Mouse (Mus musculus): ENCODE measurements at regions not wholly inside any gene's neighbourhood (a gene's known extent, or its start where the extent isn't known, plus 50 kb on each side); places are given as distances from the start of the nearest gene placed in this dataset.

DNA sequence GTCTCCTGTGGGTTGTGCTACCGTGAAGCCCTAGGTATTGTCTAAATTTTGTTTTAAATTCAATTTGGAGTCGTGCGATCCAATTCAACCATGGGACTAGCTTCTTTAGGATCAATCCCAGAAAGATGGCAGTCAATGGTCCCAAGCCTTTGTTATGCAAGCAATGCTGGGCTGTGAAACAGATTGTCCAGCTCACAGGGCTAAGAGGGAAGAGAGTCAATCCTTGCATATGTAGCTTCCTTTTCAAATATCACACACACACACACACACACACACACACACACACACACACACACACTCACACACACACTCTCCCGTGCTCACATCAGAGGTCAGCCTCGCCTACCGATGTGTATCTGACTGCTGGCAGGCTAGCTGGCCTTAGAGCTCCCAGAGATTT lies 373.8 kb upstream of the Gm10131 start:
- Histone ChIP-seq H3K4me3 (ENCODE audit: low read depth, low read length) (no peak overlapping the region), H3K4me1 (ENCODE audit: control insufficient read depth, insufficient read depth, low read length) (0 out of 2 replicates have a peak, but pooled peaks cover 3% of the 10 kb centered on the region), H3K9ac (replicated peaks; ENCODE audit: low read depth, low read length) (no peak overlapping the region), H3K36me3 (ENCODE audit: control insufficient read depth, insufficient read depth, low read length) (no peaks in the 10 kb centered on the region), H3K27ac (ENCODE audit: low read depth, low read length) (no peak overlapping the region), H3K4me2 (ENCODE audit: low read depth, low read length) (no peak overlapping the region), H3K9me3 (ENCODE audit: control insufficient read depth, low read length) (no peaks in the 10 kb centered on the region), H3K27me3 (ENCODE audit: control insufficient read depth, insufficient read depth, low read length) (no peaks in the 10 kb centered on the region)
- ATAC-seq (ENCODE audit: low read depth): no peak
- 83% methylated on average over 6 of the region's 6 CpGs for WGBS

DNA sequence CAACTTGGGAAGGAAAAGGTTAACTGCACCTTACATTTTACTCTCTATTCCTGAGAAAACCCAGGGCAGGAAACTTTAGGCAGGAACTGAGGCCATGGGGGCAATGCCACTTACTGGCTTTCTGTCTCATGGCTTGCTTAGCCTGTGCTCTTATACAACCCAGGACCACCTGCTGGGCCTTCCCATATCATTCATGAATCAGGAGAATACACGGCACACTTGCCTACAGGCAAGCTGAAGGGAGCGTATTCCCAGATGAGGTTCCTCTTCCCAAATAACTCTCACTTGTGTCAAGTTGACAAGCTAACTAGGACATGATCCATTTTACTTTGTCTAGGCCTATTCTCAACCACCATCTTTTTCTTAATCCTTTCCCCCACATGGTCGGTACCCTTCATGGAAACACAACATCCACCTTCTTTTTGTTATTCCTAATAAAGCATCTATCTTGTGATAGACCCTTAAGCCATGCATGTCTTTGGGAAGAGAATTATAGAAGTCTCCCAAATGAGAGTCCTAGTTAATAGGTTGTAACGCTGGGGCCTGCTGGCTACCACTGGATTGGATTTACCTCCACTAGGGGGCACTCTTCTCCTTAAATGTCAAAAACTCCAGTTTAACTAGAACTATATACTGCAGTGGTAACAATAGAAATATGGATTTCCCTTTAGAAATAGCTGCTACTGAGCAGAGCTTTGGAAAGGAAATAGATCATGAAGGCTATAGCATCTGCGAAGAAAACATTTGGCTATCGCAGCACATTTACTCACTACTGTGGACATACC lies 373.2 kb upstream of the Gm10131 start:
- H3K9ac ChIP-seq (replicated peaks; ENCODE audit: low read depth, low read length): no peak overlapping the region
- H3K4me2 ChIP-seq (ENCODE audit: low read depth, low read length): no peak overlapping the region
- 0 out of 2 replicates have a peak, but pooled peaks cover 3% of the 10 kb centered on the region for H3K4me1 ChIP-seq (ENCODE audit: control insufficient read depth, insufficient read depth, low read length)
- no peaks in the 10 kb centered on the region for H3K9me3 ChIP-seq (ENCODE audit: control insufficient read depth, low read length)
- ATAC-seq (ENCODE audit: low read depth): peak; percentile 75; the same call in 1 of the 2 replicates
- WGBS: 55% methylated on average over 6 of the region's 6 CpGs
- H3K4me3 ChIP-seq (ENCODE audit: low read depth, low read length): no peak overlapping the region
- no peaks in the 10 kb centered on the region for H3K27me3 ChIP-seq (ENCODE audit: control insufficient read depth, insufficient read depth, low read length)
- no peaks in the 10 kb centered on the region for H3K36me3 ChIP-seq (ENCODE audit: control insufficient read depth, insufficient read depth, low read length)
- no peak overlapping the region for H3K27ac ChIP-seq (ENCODE audit: low read depth, low read length)

DNA sequence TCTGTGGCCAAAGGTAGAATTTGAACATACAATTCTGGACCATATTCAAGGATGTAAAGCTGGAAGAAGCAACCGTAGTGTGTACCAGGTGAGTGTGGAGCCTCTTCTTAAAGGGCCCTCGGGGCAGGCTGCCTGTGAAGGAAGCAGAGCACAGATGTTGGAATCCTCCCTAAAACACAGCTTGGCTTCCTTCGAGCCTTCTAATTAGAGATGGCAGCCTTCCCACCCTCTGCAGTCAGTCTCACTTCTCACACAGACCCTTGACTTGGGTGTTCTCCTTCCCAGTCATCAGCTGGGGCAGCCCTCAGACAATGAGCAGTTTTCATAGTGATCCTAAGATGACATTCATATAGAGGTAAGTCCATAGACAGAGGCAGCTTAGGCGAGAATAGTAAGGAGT lies 371.7 kb upstream of the Gm10131 start:
- no peak overlapping the region for H3K4me3 ChIP-seq (ENCODE audit: low read depth, low read length)
- H3K4me1 ChIP-seq (ENCODE audit: control insufficient read depth, insufficient read depth, low read length): 0 out of 2 replicates have a peak, but pooled peaks cover 3% of the 10 kb centered on the region
- no peak overlapping the region for H3K9ac ChIP-seq (replicated peaks; ENCODE audit: low read depth, low read length)
- H3K9me3 ChIP-seq (ENCODE audit: control insufficient read depth, low read length): no peaks in the 10 kb centered on the region
- H3K36me3 ChIP-seq (ENCODE audit: control insufficient read depth, insufficient read depth, low read length): no peaks in the 10 kb centered on the region
- whole genome bisulfite sequencing: 59% methylated on average over 4 of the region's 4 CpGs
- H3K4me2 ChIP-seq (ENCODE audit: low read depth, low read length): no peak overlapping the region
- H3K27me3 ChIP-seq (ENCODE audit: control insufficient read depth, insufficient read depth, low read length): no peaks in the 10 kb centered on the region
- ATAC-seq (ENCODE audit: low read depth): no peak
- no peak overlapping the region for H3K27ac ChIP-seq (ENCODE audit: low read depth, low read length)

DNA sequence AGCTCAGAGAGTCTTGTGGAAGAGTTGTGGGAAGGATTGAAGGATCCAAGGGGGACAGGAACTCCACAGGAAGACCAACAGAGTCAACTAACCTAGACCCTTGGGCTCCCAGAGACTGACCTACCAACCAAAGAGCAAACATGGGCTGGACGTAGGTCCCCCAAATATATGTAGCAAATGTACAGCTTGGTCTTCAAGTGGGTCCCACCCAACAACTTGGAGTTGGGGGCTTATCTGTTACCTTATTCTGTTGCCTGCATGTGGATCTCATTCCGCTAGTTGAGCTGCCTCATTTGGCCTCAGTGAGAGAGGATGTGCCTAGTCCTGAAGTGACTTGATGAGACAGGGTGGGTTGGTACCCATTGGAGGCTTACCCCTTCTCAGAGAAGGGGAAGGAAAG lies 371.1 kb upstream of the Gm10131 start:
- 0 out of 2 replicates have a peak, but pooled peaks cover 3% of the 10 kb centered on the region for H3K4me1 ChIP-seq (ENCODE audit: control insufficient read depth, insufficient read depth, low read length)
- H3K4me3 ChIP-seq (ENCODE audit: low read depth, low read length): no peak overlapping the region
- WGBS: 97% methylated on average over 2 of the region's 2 CpGs
- H3K27me3 ChIP-seq (ENCODE audit: control insufficient read depth, insufficient read depth, low read length): no peaks in the 10 kb centered on the region
- H3K9me3 ChIP-seq (ENCODE audit: control insufficient read depth, low read length): no peaks in the 10 kb centered on the region
- no peak for ATAC-seq (ENCODE audit: low read depth)
- no peak overlapping the region for H3K27ac ChIP-seq (ENCODE audit: low read depth, low read length)
- no peak overlapping the region for H3K9ac ChIP-seq (replicated peaks; ENCODE audit: low read depth, low read length)
- no peaks in the 10 kb centered on the region for H3K36me3 ChIP-seq (ENCODE audit: control insufficient read depth, insufficient read depth, low read length)
- no peak overlapping the region for H3K4me2 ChIP-seq (ENCODE audit: low read depth, low read length)

DNA sequence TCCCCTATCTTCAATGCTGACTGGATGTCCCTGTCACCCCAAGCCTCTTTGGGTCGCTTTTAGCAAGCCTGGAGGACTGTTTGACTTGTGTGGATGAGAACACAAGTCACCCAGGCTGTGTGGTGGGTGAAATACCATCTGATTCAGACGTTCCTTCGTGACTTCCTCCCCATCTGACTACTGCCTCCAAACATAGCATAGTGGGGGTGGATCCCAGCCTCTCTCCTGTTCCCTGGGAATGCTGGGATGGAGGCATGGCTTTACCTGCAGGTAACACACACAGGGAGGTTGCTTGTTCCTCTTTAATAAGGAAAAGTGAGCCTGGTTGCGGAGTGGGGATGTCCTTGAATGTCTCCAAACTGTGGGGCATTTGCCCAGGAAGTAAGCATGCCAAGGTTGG lies 369.0 kb upstream of the Gm10131 start:
- no peak overlapping the region for H3K4me3 ChIP-seq (ENCODE audit: low read depth, low read length)
- no peaks in the 10 kb centered on the region for H3K9me3 ChIP-seq (ENCODE audit: control insufficient read depth, low read length)
- H3K27ac ChIP-seq (ENCODE audit: low read depth, low read length): no peak overlapping the region
- ATAC-seq (ENCODE audit: low read depth): no peak
- H3K9ac ChIP-seq (replicated peaks; ENCODE audit: low read depth, low read length): no peak overlapping the region
- H3K27me3 ChIP-seq (ENCODE audit: control insufficient read depth, insufficient read depth, low read length): no peaks in the 10 kb centered on the region
- 82% methylated on average over 4 of the region's 4 CpGs for WGBS
- H3K4me2 ChIP-seq (ENCODE audit: low read depth, low read length): no peak overlapping the region
- H3K36me3 ChIP-seq (ENCODE audit: control insufficient read depth, insufficient read depth, low read length): no peaks in the 10 kb centered on the region
- H3K4me1 ChIP-seq (ENCODE audit: control insufficient read depth, insufficient read depth, low read length): no peaks in the 10 kb centered on the region

DNA sequence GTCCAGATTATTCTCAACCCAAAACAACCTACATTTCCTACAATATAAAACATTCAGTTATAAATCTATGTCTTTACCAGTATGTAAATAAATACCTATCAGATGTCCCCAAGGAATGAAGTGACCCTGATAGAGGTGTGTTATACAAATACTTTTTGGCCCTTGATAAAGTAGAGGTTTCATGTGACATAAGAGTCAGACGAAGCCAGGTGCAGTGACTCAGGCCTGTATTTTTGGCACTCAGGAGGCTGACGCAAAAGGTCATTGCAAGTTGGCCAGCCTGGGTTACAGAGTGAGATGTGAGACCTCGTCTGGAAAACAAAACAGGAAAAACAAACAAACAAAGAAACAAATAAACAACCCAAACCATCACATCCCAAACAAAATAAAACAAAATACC lies 367.4 kb upstream of the Gm10131 start:
- H3K36me3 ChIP-seq (ENCODE audit: control insufficient read depth, insufficient read depth, low read length): no peaks in the 10 kb centered on the region
- WGBS: 82% methylated on average over 3 of the region's 3 CpGs
- no peaks in the 10 kb centered on the region for H3K4me1 ChIP-seq (ENCODE audit: control insufficient read depth, insufficient read depth, low read length)
- ATAC-seq (ENCODE audit: low read depth): no peak
- no peak overlapping the region for H3K4me3 ChIP-seq (ENCODE audit: low read depth, low read length)
- no peaks in the 10 kb centered on the region for H3K27me3 ChIP-seq (ENCODE audit: control insufficient read depth, insufficient read depth, low read length)
- no peaks in the 10 kb centered on the region for H3K9me3 ChIP-seq (ENCODE audit: control insufficient read depth, low read length)
- H3K27ac ChIP-seq (ENCODE audit: low read depth, low read length): no peak overlapping the region
- H3K4me2 ChIP-seq (ENCODE audit: low read depth, low read length): no peak overlapping the region
- no peak overlapping the region for H3K9ac ChIP-seq (replicated peaks; ENCODE audit: low read depth, low read length)

DNA sequence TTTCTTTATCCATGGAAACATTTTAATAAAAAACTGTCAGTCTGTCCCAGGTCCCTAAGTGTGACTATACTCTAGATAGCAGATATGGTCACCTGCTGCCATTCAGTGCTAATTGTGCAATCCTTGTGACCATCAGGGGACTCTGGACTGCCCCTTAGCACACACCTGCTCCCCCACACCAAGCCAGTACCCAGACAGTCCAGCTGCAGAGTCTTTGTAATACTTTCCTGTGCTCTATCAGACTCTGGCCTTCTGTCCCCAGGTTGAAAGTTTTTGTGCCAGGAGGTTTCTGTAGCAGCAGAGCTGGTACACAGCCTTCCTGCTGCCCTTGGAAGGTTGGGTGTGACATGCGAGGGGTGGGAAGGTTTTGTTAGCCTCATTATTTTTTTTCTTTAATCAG lies 366.9 kb upstream of the Gm10131 start:
- Histone ChIP-seq H3K9ac (replicated peaks; ENCODE audit: low read depth, low read length) (no peak overlapping the region), H3K4me1 (ENCODE audit: control insufficient read depth, insufficient read depth, low read length) (no peaks in the 10 kb centered on the region), H3K4me2 (ENCODE audit: low read depth, low read length) (no peak overlapping the region), H3K36me3 (ENCODE audit: control insufficient read depth, insufficient read depth, low read length) (no peaks in the 10 kb centered on the region), H3K27me3 (ENCODE audit: control insufficient read depth, insufficient read depth, low read length) (no peaks in the 10 kb centered on the region), H3K4me3 (ENCODE audit: low read depth, low read length) (no peak overlapping the region), H3K27ac (ENCODE audit: low read depth, low read length) (no peak overlapping the region), H3K9me3 (ENCODE audit: control insufficient read depth, low read length) (no peaks in the 10 kb centered on the region)
- no peak for ATAC-seq (ENCODE audit: low read depth)
- WGBS: 86% methylated on average over 1 of the region's 1 CpGs

DNA sequence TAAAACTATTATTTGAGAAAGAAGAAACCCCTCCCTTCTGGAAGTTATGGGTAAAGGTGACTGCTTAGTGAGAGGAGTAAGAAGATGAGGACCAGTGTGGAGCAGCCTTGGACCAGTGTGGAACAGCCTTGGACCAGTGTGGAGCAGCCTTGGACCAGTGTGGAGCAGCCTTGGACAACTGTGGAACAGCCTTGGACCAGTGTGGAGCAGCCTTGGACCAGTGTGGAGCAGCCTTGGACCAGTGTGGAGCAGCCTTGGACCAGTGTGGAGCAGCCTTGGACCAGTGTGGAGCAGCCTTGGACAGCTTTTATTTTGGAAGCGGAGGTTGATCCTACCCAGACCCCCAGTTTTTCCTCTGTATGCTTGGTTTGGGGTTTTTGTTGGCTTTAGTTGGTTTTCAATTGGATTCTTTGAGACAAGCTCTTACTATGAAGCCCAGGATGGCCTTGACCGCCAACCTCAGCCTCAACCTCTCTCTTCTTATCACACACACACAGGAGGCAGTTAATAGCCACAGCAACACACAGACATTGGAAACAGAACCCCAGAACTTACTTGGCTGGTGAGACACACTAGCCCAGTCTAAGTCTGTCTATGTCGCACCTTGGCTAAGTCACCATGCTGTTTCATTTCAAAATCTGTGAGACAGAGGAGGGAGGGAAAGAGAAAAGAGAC lies 364.7 kb upstream of the Gm10131 start:
- Histone ChIP-seq H3K27ac (ENCODE audit: low read depth, low read length) (no peak overlapping the region), H3K4me1 (ENCODE audit: control insufficient read depth, insufficient read depth, low read length) (no peaks in the 10 kb centered on the region), H3K4me3 (ENCODE audit: low read depth, low read length) (no peak overlapping the region), H3K36me3 (ENCODE audit: control insufficient read depth, insufficient read depth, low read length) (no peaks in the 10 kb centered on the region), H3K27me3 (ENCODE audit: control insufficient read depth, insufficient read depth, low read length) (no peaks in the 10 kb centered on the region), H3K9ac (replicated peaks; ENCODE audit: low read depth, low read length) (no peak overlapping the region), H3K4me2 (ENCODE audit: low read depth, low read length) (no peak overlapping the region), H3K9me3 (ENCODE audit: control insufficient read depth, low read length) (no peaks in the 10 kb centered on the region)
- WGBS: 94% methylated on average over 3 of the region's 3 CpGs
- ATAC-seq (ENCODE audit: low read depth): no peak

DNA sequence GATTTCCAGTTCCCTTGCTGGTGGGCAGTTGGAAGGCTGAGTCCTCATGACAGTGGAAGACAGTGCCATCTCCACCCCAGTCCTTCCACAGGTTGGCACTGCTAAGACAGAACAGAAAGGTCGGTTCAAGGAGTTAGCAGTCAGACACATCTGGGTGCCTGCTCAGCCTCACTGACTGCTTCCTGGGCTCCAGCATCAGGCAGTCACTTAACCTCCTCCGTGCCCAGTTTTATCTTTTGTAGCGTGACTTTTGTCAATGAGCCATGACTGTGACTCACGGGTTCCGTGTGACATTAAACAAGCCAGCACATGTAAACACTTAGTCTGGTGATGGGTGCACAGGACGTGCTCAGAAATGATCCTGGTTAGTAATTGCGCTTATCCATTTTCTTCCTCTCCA lies 363.1 kb upstream of the Gm10131 start:
- no peaks in the 10 kb centered on the region for H3K36me3 ChIP-seq (ENCODE audit: control insufficient read depth, insufficient read depth, low read length)
- no peaks in the 10 kb centered on the region for H3K4me1 ChIP-seq (ENCODE audit: control insufficient read depth, insufficient read depth, low read length)
- no peak overlapping the region for H3K9ac ChIP-seq (replicated peaks; ENCODE audit: low read depth, low read length)
- no peak overlapping the region for H3K4me3 ChIP-seq (ENCODE audit: low read depth, low read length)
- WGBS: 64% methylated on average over 7 of the region's 7 CpGs
- ATAC-seq (ENCODE audit: low read depth): no peak
- H3K9me3 ChIP-seq (ENCODE audit: control insufficient read depth, low read length): no peaks in the 10 kb centered on the region
- no peak overlapping the region for H3K4me2 ChIP-seq (ENCODE audit: low read depth, low read length)
- H3K27me3 ChIP-seq (ENCODE audit: control insufficient read depth, insufficient read depth, low read length): no peaks in the 10 kb centered on the region
- H3K27ac ChIP-seq (ENCODE audit: low read depth, low read length): no peak overlapping the region

Data from neural tube, embryonic 14.5 days (tissue).